Mouse (Mus musculus) B cell, adult 62 days (primary cell): ENCODE measurements around the gene Gm5936. TPM values are rescaled to one million over a fixed set of nuclear protein-coding genes. Genes with fewer than 3 reads are reported as not detected.

Experiments used
- total RNA-seq: library from RNA; stranded (reverse); gene quantifications from 4 replicates; pipeline ENCODE4 v1.2.4, GENCODE M21; 2023

The Gm5936 gene
- total RNA-seq: not detected in 4 replicates

DNA sequence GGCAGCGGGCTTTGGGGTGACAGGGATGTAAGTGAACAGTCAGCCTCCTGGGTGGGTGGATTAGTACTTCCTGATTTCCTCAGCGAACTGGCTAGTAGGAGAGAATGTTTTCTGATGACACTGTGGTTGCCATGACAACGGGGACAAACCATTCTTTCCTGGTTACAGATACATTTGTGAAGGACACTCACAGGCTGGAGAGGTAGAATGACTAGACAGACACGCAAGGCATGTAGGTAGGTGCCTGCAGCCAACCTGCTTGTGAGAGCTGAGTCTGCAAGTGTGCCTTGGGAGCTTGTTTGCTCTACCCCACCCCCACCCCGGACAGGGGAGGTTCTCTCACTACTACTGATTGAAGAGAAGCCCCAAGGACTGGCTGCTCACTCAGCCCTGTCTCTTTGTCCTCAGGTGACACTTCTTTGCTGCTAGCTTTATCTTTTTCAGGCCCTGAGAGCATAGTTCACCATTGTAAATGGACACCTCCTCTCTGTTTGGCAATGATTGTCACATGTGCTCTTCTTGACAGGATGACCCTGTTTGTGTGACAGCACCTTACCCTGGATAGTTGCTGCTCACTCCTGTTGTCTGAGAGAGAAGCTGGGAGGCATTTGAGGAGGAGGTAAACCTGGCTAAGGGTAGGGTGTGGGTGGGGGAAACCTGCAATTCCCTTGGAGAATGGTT is at the start of gene Gm5936:
TSS of gene Gm5936 (plus strand) at position 355 of the 681 bp plus-strand sequence.

Other genes with a start within 250 kb of the Gm5936 start
- gene Olfr1325, start 244.5 kb upstream of the Gm5936 start, total RNA-seq: not detected in 4 replicates
- gene Gm5640, start 191.6 kb upstream of the Gm5936 start, total RNA-seq: not detected in 4 replicates
- gene Gm6890, start 96.3 kb upstream of the Gm5936 start, total RNA-seq: not detected in 4 replicates
- gene Gab3, start 248.3 kb downstream of the Gm5936 start, total RNA-seq: 10.2 to 13.9 TPM (median 11.8 TPM) in 4 replicates